Mouse (Mus musculus) thymus, adult 2 months (tissue): ENCODE measurements around the gene Tpk1.

ENCODE experiments used
- CTCF ChIP-seq: fragments of 200-500 bp; IDR thresholded peaks from 2 replicates; pipeline ENCODE4 v1.5.1; 2012; ENCODE audit warnings: mild to moderate bottlenecking, control low read depth, low read length, moderate library complexity, borderline replicate concordance; ENCODE audit not compliant: control insufficient read depth, poor library complexity, insufficient read depth; ENCODE audit errors: extremely low read depth
- POLR2A ChIP-seq: fragments of 200-500 bp; IDR thresholded peaks from 2 replicates; pipeline ENCODE4 v1.6.1; 2012; ENCODE audit warnings: mild to moderate bottlenecking, low read length, control low read depth, moderate library complexity; ENCODE audit not compliant: control insufficient read depth, poor library complexity, insufficient read depth; ENCODE audit errors: extremely low read depth

DNA sequence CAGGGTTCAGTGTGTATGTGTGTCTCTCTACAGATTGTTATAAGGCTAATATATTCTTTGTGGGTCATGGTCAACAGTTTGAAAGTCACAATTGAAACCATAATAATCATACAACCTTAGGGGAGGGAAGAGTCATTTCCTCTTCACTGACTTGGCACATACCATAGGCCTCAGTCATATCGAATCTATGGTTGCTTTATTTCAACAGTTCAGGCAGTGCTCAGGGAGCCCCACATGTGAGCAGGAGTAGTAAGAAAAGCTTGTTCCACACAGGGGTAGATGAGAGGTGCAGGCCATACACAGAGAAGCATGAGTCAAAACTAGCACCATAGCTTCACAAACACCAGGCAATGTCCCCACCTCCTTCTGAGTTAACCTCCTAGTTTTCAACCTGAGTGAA lies 323.1 kb downstream of the Tpk1 start:
- TF ChIP-seq CTCF: no peak
- no peak for TF ChIP-seq POLR2A
